Mouse (Mus musculus) limb, embryonic 10.5 days (tissue): Measurements from ENCODE around the gene Olfr330. TPM values are rescaled to one million over a fixed set of nuclear protein-coding genes. Genes with fewer than 3 reads are reported as not detected.
"Not testable (repeated sequence)": the region's sequence is repeated elsewhere in the genome, so short reads cannot be mapped to it uniquely, and the experiment has no call there.

Experiments
- DNase-seq: peaks from one replicate; pipeline ENCODE4 v3.0.0-alpha.2; 2017; ENCODE audit warnings: low spot score
- H3K27ac ChIP-seq: fragments of 300-500 bp; sonication (generic); 2 replicates; pipeline ENCODE4 v1.5.1; 2016; ENCODE audit warnings: mild to moderate bottlenecking
- H3K27me3 ChIP-seq: fragments of 300-500 bp; sonication (generic); 2 replicates; pipeline ENCODE4 v1.6.1; 2016; ENCODE audit warnings: low read depth, mild to moderate bottlenecking; ENCODE audit not compliant: poor library complexity, severe bottlenecking
- H3K36me3 ChIP-seq: fragments of 300-500 bp; sonication (generic); 2 replicates; pipeline ENCODE4 v1.6.1; 2016; ENCODE audit warnings: mild to moderate bottlenecking, moderate library complexity
- H3K4me1 ChIP-seq: fragments of 300-500 bp; sonication (generic); 2 replicates; pipeline ENCODE4 v1.6.1; 2016
- H3K4me3 ChIP-seq: fragments of 300-500 bp; sonication (generic); 2 replicates; pipeline ENCODE4 v1.5.1; 2016; ENCODE audit warnings: mild to moderate bottlenecking, moderate library complexity
- H3K9me3 ChIP-seq: fragments of 300-500 bp; sonication (generic); replicated peaks from 2 replicates; pipeline ENCODE4 v1.6.1; 2016; ENCODE audit warnings: mild to moderate bottlenecking
- WGBS: fragments of 180-500 bp; shearing (Covaris S2); methylation state at CpG from one replicate; pipeline ENCODE4 v1.1.7; 2016; 5-methylcytosine and 5-hydroxymethylcytosine counted together
- polyA plus RNA-seq: library from polyadenylated mRNA; unstranded; fragments of >200 nt; fragmentation: Nextera tagmentation; extraction: Ambion mirVana; gene quantifications from 2 replicates; pipeline ENCODE4 v1.2.1, GENCODE M21; 2016

Olfr330 gene
- polyA plus RNA-seq: not detected in 2 replicates

- not testable (repeated sequence) for H3K4me1 ChIP-seq, H3K27me3 ChIP-seq, H3K9me3 ChIP-seq, H3K27ac ChIP-seq, H3K36me3 ChIP-seq, DNase-seq, H3K4me3 ChIP-seq
Measured at GRCm38 (mm10) chr11:58534736-58535135, at the start of gene Olfr330. Gene Olfr330 (minus strand): TSS chr11:58534836.

GRCm38 (mm10) chr11:58578636-58579035 is 44.0 kb upstream of the Olfr330 start:
- Histone ChIP-seq H3K4me1 (no peaks in the 10 kb centered on the region), H3K9me3 (no peaks in the 10 kb centered on the region), H3K27ac (no peak overlapping the region), H3K27me3 (no peaks in the 10 kb centered on the region), H3K36me3 (no peaks in the 10 kb centered on the region), H3K4me3 (no peak overlapping the region)
- 85% methylated on average over 8 of the region's 8 CpGs for WGBS
- no peak for DNase-seq

GRCm38 (mm10) chr11:58577430-58577829 is 42.8 kb upstream of the Olfr330 start, which contains the start of gene Olfr325:
Gene Olfr325 (plus strand): TSS chr11:58577730.
- Histone ChIP-seq H3K27me3 (no peaks in the 10 kb centered on the region), H3K4me1 (no peaks in the 10 kb centered on the region), H3K9me3 (no peaks in the 10 kb centered on the region), H3K36me3 (no peaks in the 10 kb centered on the region), H3K4me3 (no peak within 1 kb of the TSS), H3K27ac (no peak within 1 kb of the TSS)
- WGBS: 82% methylated on average over 1 of the region's 1 CpGs
- no peak for DNase-seq

GRCm38 (mm10) chr11:58570405-58570804 is 35.8 kb upstream of the Olfr330 start, which contains the start of gene Olfr224:
Gene Olfr224 (minus strand): TSS chr11:58570553.
- no peaks in the 10 kb centered on the region for H3K4me1 ChIP-seq
- no peak for DNase-seq
- H3K9me3 ChIP-seq: no peaks in the 10 kb centered on the region
- H3K27me3 ChIP-seq: no peaks in the 10 kb centered on the region
- H3K4me3 ChIP-seq: no peak within 1 kb of the TSS
- WGBS: 87% methylated on average over 5 of the region's 5 CpGs
- H3K27ac ChIP-seq: no peak within 1 kb of the TSS
- no peaks in the 10 kb centered on the region for H3K36me3 ChIP-seq

GRCm38 (mm10) chr11:58555536-58555935 is 20.9 kb upstream of the Olfr330 start, which contains the start of gene Olfr328:
Gene Olfr328 (minus strand): TSS chr11:58555636.
- Histone ChIP-seq H3K4me1 (no peaks in the 10 kb centered on the region), H3K36me3 (no peaks in the 10 kb centered on the region), H3K27ac (no peak within 1 kb of the TSS), H3K9me3 (no peaks in the 10 kb centered on the region), H3K27me3 (no peaks in the 10 kb centered on the region), H3K4me3 (no peak within 1 kb of the TSS)
- 100% methylated on average over 1 of the region's 1 CpGs for WGBS
- no peak for DNase-seq

GRCm38 (mm10) chr11:58546322-58546721 is 11.7 kb upstream of the Olfr330 start, which contains the start of gene Olfr329-ps:
Gene Olfr329-ps (minus strand): TSS chr11:58546422.
- no peaks in the 10 kb centered on the region for H3K9me3 ChIP-seq
- no peaks in the 10 kb centered on the region for H3K36me3 ChIP-seq
- no peaks in the 10 kb centered on the region for H3K27me3 ChIP-seq
- H3K27ac ChIP-seq: no peak within 1 kb of the TSS
- no peaks in the 10 kb centered on the region for H3K4me1 ChIP-seq
- H3K4me3 ChIP-seq: no peak within 1 kb of the TSS
- WGBS: 91% methylated on average over 5 of the region's 5 CpGs
- DNase-seq: no peak

GRCm38 (mm10) chr11:58519756-58520155 is 14.9 kb downstream of the Olfr330 start:
- H3K9me3 ChIP-seq, H3K27me3 ChIP-seq, DNase-seq, H3K4me3 ChIP-seq, H3K27ac ChIP-seq, H3K36me3 ChIP-seq, H3K4me1 ChIP-seq: not testable (repeated sequence)
- WGBS: 95% methylated on average over 7 of the region's 9 CpGs

- WGBS: 93% methylated on average over 18 of the region's 18 CpGs
- H3K4me3 ChIP-seq, H3K9me3 ChIP-seq, DNase-seq, H3K27me3 ChIP-seq, H3K36me3 ChIP-seq, H3K4me1 ChIP-seq, H3K27ac ChIP-seq: not testable (repeated sequence)
Measured at GRCm38 (mm10) chr11:58518916-58519315, 15.7 kb downstream of the Olfr330 start.

- H3K4me3 ChIP-seq, H3K36me3 ChIP-seq, H3K27me3 ChIP-seq, DNase-seq, H3K9me3 ChIP-seq, H3K4me1 ChIP-seq, H3K27ac ChIP-seq: not testable (repeated sequence)
- WGBS: 86% methylated on average over 19 of the region's 19 CpGs
Measured at GRCm38 (mm10) chr11:58509058-58509457, 25.6 kb downstream of the Olfr330 start.

- not testable (repeated sequence) for H3K27ac ChIP-seq, H3K36me3 ChIP-seq, H3K27me3 ChIP-seq, DNase-seq, H3K4me1 ChIP-seq, H3K9me3 ChIP-seq, H3K4me3 ChIP-seq
Measured at GRCm38 (mm10) chr11:58502472-58502871, 32.2 kb downstream of the Olfr330 start, which contains the start of gene Olfr331. Gene Olfr331 (minus strand): TSS chr11:58502572.

GRCm38 (mm10) chr11:58499290-58499689 is 35.3 kb downstream of the Olfr330 start:
- no peaks in the 10 kb centered on the region for H3K36me3 ChIP-seq
- no peaks in the 10 kb centered on the region for H3K4me1 ChIP-seq
- H3K27ac ChIP-seq: no peak overlapping the region
- WGBS: 74% methylated on average over 3 of the region's 3 CpGs
- no peaks in the 10 kb centered on the region for H3K27me3 ChIP-seq
- H3K9me3 ChIP-seq: no peaks in the 10 kb centered on the region
- no peak for DNase-seq
- H3K4me3 ChIP-seq: no peak overlapping the region

- 82% methylated on average over 9 of the region's 9 CpGs for WGBS
- no peak overlapping the region for H3K4me3 ChIP-seq
- H3K9me3 ChIP-seq: no peaks in the 10 kb centered on the region
- no peaks in the 10 kb centered on the region for H3K27me3 ChIP-seq
- H3K36me3 ChIP-seq: no peaks in the 10 kb centered on the region
- no peaks in the 10 kb centered on the region for H3K4me1 ChIP-seq
- no peak overlapping the region for H3K27ac ChIP-seq
- no peak for DNase-seq
Measured at GRCm38 (mm10) chr11:58498761-58499160, 35.9 kb downstream of the Olfr330 start.

- no peak within 1 kb of the TSS for H3K27ac ChIP-seq
- no peaks in the 10 kb centered on the region for H3K4me1 ChIP-seq
- DNase-seq: no peak
- H3K36me3 ChIP-seq: no peaks in the 10 kb centered on the region
- 78% methylated on average over 2 of the region's 2 CpGs for WGBS
- H3K4me3 ChIP-seq: no peak within 1 kb of the TSS
- no peaks in the 10 kb centered on the region for H3K9me3 ChIP-seq
- H3K27me3 ChIP-seq: no peaks in the 10 kb centered on the region
Measured at GRCm38 (mm10) chr11:58492455-58492854, 42.2 kb downstream of the Olfr330 start, which contains the start of gene Olfr332. Gene Olfr332 (minus strand): TSS chr11:58492555.
